Mouse (Mus musculus): ENCODE results near the gene Napepld.

The Napepld gene

DNA sequence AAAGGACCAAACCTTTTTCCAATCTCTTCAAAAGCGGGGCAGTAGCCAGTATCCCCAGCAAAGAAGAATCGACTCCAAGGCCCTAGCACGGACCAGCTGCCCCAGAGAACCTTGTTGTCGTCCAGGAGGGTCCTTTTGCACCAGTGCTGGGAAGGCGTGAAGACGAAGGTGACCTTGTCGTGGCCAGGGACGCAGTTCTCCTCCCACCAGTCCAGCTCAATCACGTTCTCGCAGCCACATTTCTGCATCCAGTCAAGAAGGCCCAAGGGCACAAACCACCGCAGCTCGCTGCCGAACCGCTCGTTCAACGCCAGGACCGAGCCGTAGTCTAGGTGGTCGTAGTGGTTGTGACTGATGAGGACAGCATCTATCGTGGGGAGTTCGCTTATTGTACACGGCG lies 25.7 kb downstream of the Napepld start:
- in situ Hi-C loops (cut with MboI; ENCODE audit: low pct_unique_long_range_greater_than_20kb in 1 of 2, low sequenced_read_pairs in 2 of 2, unreplicated experiment in 1 of 2), result no loop called here

- in situ Hi-C loops (cut with MboI; ENCODE audit: low pct_unique_long_range_greater_than_20kb in 1 of 2, low sequenced_read_pairs in 2 of 2, unreplicated experiment in 1 of 2), result no loop called here
Observed at GRCm38 (mm10) chr5:21675019-21675418, 26.2 kb downstream of the Napepld start.

DNA sequence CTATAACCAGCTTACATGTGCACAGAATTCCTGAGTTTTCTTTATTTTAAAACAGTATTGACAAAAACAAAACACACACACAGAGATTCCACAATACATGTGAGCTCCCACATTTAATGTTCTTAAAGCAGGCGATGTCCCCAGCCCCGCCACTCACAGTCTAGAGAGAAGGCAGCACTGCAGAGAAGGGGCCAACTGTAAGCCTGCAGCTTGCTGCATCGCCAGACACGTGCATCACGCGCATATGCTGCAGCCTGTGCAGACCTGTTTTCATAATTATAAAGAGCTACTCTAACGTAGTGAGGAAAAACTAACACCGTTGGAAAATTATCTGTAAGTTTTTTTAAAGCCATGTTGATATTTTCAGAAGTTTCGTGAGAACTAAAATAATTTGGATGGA lies 27.5 kb downstream of the Napepld start:
- in situ Hi-C loops (cut with MboI; ENCODE audit: low pct_unique_long_range_greater_than_20kb in 1 of 2, low sequenced_read_pairs in 2 of 2, unreplicated experiment in 1 of 2), result no loop called here

GRCm38 (mm10) chr5:21672812-21673635 lies 28.2 kb downstream of the Napepld start:
- in situ Hi-C loops (cut with MboI; ENCODE audit: low pct_unique_long_range_greater_than_20kb in 1 of 2, low sequenced_read_pairs in 2 of 2, unreplicated experiment in 1 of 2), result no loop called here

DNA sequence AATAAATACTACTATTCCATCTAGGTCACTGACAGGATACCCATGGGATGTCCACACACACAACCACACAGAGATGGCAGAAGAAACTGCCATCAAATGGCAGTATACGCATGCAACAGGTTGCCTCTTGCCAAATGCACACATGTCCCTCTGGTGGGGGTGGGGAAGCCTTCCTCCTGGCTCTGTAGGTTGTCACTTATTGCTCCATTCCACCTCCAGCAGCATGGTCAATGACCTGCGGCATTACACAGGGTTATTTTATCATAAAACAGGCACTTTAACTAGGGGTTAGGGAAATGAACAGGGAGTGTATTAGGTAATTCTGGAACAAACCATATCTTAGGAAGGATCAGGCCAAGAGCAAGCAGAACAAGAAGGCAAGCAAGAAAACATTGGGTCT lies 31.9 kb downstream of the Napepld start:
- in situ Hi-C loops (cut with MboI; ENCODE audit: low pct_unique_long_range_greater_than_20kb in 1 of 2, low sequenced_read_pairs in 2 of 2, unreplicated experiment in 1 of 2), result no loop called here

GRCm38 (mm10) chr5:21667191-21668137 lies 33.7 kb downstream of the Napepld start:
- in situ Hi-C loops (cut with MboI; ENCODE audit: low pct_unique_long_range_greater_than_20kb in 1 of 2, low sequenced_read_pairs in 2 of 2, unreplicated experiment in 1 of 2), result no loop called here

DNA sequence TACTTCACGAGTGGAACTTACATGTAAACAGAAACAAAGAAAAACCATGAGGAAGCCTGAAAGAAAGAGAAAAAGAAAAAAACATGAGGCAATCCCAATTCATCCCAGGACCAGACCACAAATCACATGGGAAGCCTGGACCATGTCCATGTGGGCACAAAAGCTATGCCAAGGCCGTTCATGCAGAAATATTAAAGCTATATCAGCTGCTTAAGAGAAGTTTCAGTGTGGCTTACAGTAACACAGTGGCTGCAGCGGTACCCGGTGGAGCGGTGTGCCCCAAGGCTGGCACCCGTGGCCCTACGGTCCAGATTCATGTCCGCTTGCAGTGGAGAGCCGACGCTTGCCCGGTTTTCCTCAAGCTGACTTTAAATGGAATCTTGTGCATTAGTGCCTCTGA lies 38.1 kb downstream of the Napepld start:
- in situ Hi-C loops (cut with MboI; ENCODE audit: low pct_unique_long_range_greater_than_20kb in 1 of 2, low sequenced_read_pairs in 2 of 2, unreplicated experiment in 1 of 2), result no loop called here

- in situ Hi-C loops (cut with MboI; ENCODE audit: low pct_unique_long_range_greater_than_20kb in 1 of 2, low sequenced_read_pairs in 2 of 2, unreplicated experiment in 1 of 2), result no loop called here
Observed at GRCm38 (mm10) chr5:21660850-21661249, 40.3 kb downstream of the Napepld start.

GRCm38 (mm10) chr5:21658623-21659395 lies 42.4 kb downstream of the Napepld start:
- in situ Hi-C loops (cut with MboI; ENCODE audit: low pct_unique_long_range_greater_than_20kb in 1 of 2, low sequenced_read_pairs in 2 of 2, unreplicated experiment in 1 of 2), result no loop called here

- in situ Hi-C loops (cut with MboI; ENCODE audit: low pct_unique_long_range_greater_than_20kb in 1 of 2, low sequenced_read_pairs in 2 of 2, unreplicated experiment in 1 of 2), result no loop called here
Observed at GRCm38 (mm10) chr5:21658038-21658437, 43.2 kb downstream of the Napepld start.

- in situ Hi-C loops (cut with MboI; ENCODE audit: low pct_unique_long_range_greater_than_20kb in 1 of 2, low sequenced_read_pairs in 2 of 2, unreplicated experiment in 1 of 2), result no loop called here
Observed at GRCm38 (mm10) chr5:21656912-21657311, 44.3 kb downstream of the Napepld start.

DNA sequence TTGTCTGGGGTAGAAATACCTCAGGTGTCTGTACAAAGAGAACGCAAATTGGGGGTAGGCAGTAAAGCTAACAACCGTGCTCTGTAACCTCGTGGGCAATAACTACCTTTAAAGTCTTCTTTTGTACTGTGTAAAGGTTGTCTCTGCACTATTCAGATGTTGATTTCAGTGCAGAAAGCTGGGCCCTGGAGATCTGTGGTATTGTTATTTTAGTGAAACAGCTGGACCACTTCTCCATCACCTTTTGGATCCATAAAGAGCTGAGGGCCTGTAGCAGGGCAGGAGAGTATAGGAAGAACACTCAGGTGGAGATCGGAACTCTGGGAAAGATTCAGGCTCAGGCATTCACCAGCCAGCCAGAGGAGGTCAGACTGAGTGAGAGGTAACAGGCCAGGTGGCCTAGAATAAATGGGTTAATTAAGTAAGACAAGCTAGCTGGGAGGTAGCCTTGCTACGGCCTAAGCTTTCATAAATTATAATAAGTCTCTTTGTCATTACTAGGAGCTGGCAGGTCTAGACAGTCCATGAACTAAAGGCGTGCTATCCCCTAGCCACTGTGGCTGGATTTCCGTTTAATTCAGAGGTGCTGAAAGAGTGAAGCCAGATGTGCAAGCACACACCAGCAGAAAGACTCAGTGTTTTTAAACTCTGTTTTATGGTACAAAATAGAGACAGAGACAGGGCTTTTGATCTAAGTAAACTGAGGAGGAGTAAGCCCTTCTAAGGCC lies 49.1 kb downstream of the Napepld start:
- in situ Hi-C loops (cut with MboI; ENCODE audit: low pct_unique_long_range_greater_than_20kb in 1 of 2, low sequenced_read_pairs in 2 of 2, unreplicated experiment in 1 of 2), result no loop called here

DNA sequence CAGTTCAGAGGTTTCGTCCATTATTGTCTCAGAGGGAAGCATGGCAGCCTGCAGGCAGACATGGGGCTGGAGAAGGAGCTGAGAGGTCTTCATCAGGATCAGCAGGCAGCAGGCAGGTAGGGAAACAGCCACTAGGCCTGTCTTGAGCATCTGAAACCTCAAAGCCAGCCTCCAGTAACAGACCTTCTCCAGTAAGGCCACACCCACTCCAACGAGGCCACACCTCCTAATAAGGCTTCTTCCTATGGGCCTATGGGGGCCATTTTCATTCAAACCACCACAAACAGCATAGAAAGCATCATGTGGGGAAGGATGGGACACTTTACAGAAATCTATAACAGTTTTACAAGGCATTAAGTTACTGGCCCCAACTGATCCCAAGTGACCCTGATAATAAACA lies 50.5 kb downstream of the Napepld start:
- in situ Hi-C loops (cut with MboI; ENCODE audit: low pct_unique_long_range_greater_than_20kb in 1 of 2, low sequenced_read_pairs in 2 of 2, unreplicated experiment in 1 of 2), result no loop called here

DNA sequence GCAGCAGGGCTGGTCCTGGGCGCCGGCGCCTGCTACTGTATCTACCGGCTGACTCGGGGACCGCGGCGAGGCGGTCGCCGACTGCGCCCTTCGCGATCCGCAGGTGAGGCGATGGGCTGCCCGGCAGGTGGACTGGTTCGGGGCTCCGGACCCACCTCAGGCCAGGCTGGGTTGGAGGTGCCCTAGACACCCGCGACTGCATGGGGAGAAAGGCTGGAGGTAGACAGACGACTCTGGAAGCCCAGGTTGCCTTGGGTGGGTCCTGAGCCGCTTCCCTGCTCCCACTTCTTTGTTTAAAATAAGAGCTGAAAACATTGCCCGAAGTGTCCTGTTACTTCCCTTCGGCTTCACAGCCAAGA lies 55.1 kb downstream of the Napepld start:
- in situ Hi-C loops (cut with MboI; ENCODE audit: low pct_unique_long_range_greater_than_20kb in 1 of 2, low sequenced_read_pairs in 2 of 2, unreplicated experiment in 1 of 2), result no loop called here

DNA sequence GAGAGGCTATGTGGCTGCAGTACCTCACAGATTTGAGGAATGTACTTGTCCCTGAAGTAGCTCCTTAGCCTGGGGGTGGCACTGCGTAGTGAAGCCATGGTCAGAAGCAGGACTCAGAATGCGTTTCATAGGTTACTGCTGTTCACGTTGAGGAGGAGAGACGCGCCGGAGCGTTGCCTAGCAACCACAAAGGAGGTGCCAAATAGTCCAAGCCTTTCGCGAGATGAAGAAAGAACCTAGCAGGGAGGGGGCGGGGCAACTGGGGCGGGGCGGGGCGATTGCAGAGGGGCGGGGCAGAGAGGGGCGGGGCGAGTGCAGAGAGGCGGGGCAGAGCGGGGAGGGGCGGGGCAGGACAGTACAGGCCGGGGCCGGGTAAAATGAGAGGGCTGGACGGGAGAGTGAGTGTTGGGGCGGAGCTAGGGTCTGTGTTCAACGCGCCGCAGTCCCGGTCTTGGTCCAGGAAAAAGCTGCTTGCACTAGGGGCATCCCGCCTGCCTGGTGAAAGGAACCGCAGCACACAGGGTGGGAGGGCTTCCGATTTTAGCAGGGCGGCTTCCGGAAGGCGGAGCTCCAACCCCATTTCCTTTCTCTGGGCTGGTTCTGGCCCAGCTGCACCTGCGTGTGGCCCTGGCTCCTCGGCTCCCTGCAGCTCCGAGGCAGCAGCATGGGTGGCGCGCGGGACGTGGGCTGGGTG lies 55.6 kb downstream of the Napepld start, which contains the start of the genes Fbxl13 and Armc10:
Gene Fbxl13 (minus strand): TSS at position 196 of the 694 bp plus-strand sequence.
Gene Armc10 (plus strand): TSS at position 375 of the 694 bp plus-strand sequence.
- in situ Hi-C loops (cut with MboI; ENCODE audit: low pct_unique_long_range_greater_than_20kb in 1 of 2, low sequenced_read_pairs in 2 of 2, unreplicated experiment in 1 of 2), result no loop called here

- in situ Hi-C loops (cut with MboI; ENCODE audit: low pct_unique_long_range_greater_than_20kb in 1 of 2, low sequenced_read_pairs in 2 of 2, unreplicated experiment in 1 of 2), result no loop called here
Observed at GRCm38 (mm10) chr5:21644891-21645438, 56.2 kb downstream of the Napepld start.

- in situ Hi-C loops (cut with MboI; ENCODE audit: low pct_unique_long_range_greater_than_20kb in 1 of 2, low sequenced_read_pairs in 2 of 2, unreplicated experiment in 1 of 2), result no loop called here
Observed at GRCm38 (mm10) chr5:21643606-21644005, 57.6 kb downstream of the Napepld start.
